Mouse (Mus musculus) stomach, embryonic 15.5 days (tissue): ENCODE data around the gene Cped1. TPM values are rescaled to one million over a fixed set of nuclear protein-coding genes. Genes with fewer than 3 reads are reported as not detected.
"Not testable (repeated sequence)": the region's sequence is repeated elsewhere in the genome, so short reads cannot be mapped to it uniquely, and the experiment has no call there.

ENCODE experiments used
- ATAC-seq: fragments of 200-750 bp; cut with Nextera tagmentation; 2 replicates; pipeline ENCODE4 v1.8.0; 2017; ENCODE audit warnings: low read depth, moderate number of reproducible peaks, moderate TSS enrichment; ENCODE audit not compliant: insufficient read depth, low FRiP score
- H3K27ac ChIP-seq: fragments of 300-500 bp; sonication (generic); 2 replicates; pipeline ENCODE4 v1.5.1; 2015; ENCODE audit warnings: mild to moderate bottlenecking, inconsistent platforms
- H3K27me3 ChIP-seq: fragments of 300-500 bp; sonication (generic); replicated peaks from 2 replicates; pipeline ENCODE4 v1.6.1; 2015; ENCODE audit warnings: inconsistent platforms
- H3K36me3 ChIP-seq: fragments of 300-500 bp; sonication (generic); 2 replicates; pipeline ENCODE4 v1.6.1; 2015; ENCODE audit warnings: inconsistent platforms
- H3K4me1 ChIP-seq: fragments of 300-500 bp; sonication (generic); 2 replicates; pipeline ENCODE4 v1.6.1; 2015; ENCODE audit warnings: inconsistent platforms
- H3K4me2 ChIP-seq: fragments of 300-500 bp; sonication (generic); 2 replicates; pipeline ENCODE4 v1.6.1; 2015; ENCODE audit warnings: mild to moderate bottlenecking, inconsistent platforms
- H3K4me3 ChIP-seq: fragments of 300-500 bp; sonication (generic); replicated peaks from 2 replicates; pipeline ENCODE4 v1.5.1; 2015; ENCODE audit warnings: inconsistent platforms
- H3K9ac ChIP-seq: fragments of 300-500 bp; sonication (generic); 2 replicates; pipeline ENCODE4 v1.6.1; 2015; ENCODE audit warnings: inconsistent platforms
- H3K9me3 ChIP-seq: fragments of 300-500 bp; sonication (generic); 2 replicates; pipeline ENCODE4 v1.6.1; 2016; ENCODE audit warnings: inconsistent platforms
- WGBS: fragments of 180-500 bp; shearing (Covaris S2); methylation state at CpG from one replicate; pipeline ENCODE4 v1.1.7; 2015; 5-methylcytosine and 5-hydroxymethylcytosine counted together
- polyA plus RNA-seq: library from polyadenylated mRNA; unstranded; fragments of >200 nt; fragmentation: Nextera tagmentation; extraction: Ambion mirVana; gene quantifications from 2 replicates; pipeline ENCODE4 v1.2.1, GENCODE M21; 2015

Cped1 gene
- polyA plus RNA-seq, 1 experiment from 2014 or later, result 20.4 TPM

- Histone ChIP-seq H3K4me3 (no peak overlapping the region), H3K4me1 (no peaks in the 10 kb centered on the region), H3K27me3 (no peaks in the 10 kb centered on the region), H3K4me2 (no peak overlapping the region), H3K27ac (no peak overlapping the region), H3K9ac (no peak overlapping the region), H3K9me3 (no peaks in the 10 kb centered on the region), H3K36me3 (no peaks in the 10 kb centered on the region)
- ATAC-seq, result no peak
- WGBS, result 77% methylated on average over 4 of the region's 4 CpGs
These were observed 236.4 kb downstream of the Cped1 start for GRCm38 (mm10) chr6:22222087-22222486.

DNA sequence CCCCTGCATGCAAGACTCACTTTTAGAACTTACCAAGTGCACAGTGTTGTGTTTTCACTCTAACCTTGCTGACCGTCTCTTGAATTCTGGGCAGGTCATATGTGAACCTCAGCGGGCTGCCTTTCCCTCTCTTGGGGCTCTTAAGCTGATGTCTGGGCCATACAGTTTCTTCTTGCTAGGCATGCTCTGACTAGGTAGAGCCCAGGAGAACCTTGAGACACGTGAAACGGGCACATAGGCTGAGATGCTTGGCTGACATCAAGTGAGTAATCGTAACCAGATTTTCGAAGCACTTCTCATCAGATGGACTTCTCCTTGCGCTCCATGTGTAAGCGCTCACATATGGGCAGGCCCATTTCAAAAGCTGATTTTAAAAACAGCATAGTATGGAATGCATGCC, 237.2 kb downstream of the Cped1 start:
- H3K27ac ChIP-seq, result no peak overlapping the region
- H3K4me3 ChIP-seq, result no peak overlapping the region
- H3K9ac ChIP-seq, result no peak overlapping the region
- H3K4me1 ChIP-seq, result no peaks in the 10 kb centered on the region
- no peaks in the 10 kb centered on the region for H3K27me3 ChIP-seq
- no peaks in the 10 kb centered on the region for H3K36me3 ChIP-seq
- no peak for ATAC-seq
- H3K4me2 ChIP-seq, result no peak overlapping the region
- WGBS, result 88% methylated on average over 8 of the region's 8 CpGs
- H3K9me3 ChIP-seq, result no peaks in the 10 kb centered on the region

GRCm38 (mm10) chr6:22224351-22224750, 238.6 kb downstream of the Cped1 start:
- Histone ChIP-seq H3K27me3 (no peaks in the 10 kb centered on the region), H3K4me2 (no peak overlapping the region), H3K36me3 (no peaks in the 10 kb centered on the region), H3K27ac (no peak overlapping the region), H3K9ac (no peak overlapping the region), H3K4me1 (no peaks in the 10 kb centered on the region), H3K9me3 (no peaks in the 10 kb centered on the region), H3K4me3 (no peak overlapping the region)
- WGBS, result 93% methylated on average over 4 of the region's 4 CpGs
- ATAC-seq, result no peak

GRCm38 (mm10) chr6:22231244-22231643, 245.5 kb downstream of the Cped1 start:
- H3K27me3 ChIP-seq, result no peaks in the 10 kb centered on the region
- no peak for ATAC-seq
- H3K36me3 ChIP-seq, result no peaks in the 10 kb centered on the region
- no peak overlapping the region for H3K4me3 ChIP-seq
- no peak overlapping the region for H3K9ac ChIP-seq
- no peaks in the 10 kb centered on the region for H3K9me3 ChIP-seq
- H3K27ac ChIP-seq, result no peak overlapping the region
- no peak overlapping the region for H3K4me2 ChIP-seq
- WGBS, result 86% methylated on average over 3 of the region's 3 CpGs
- H3K4me1 ChIP-seq, result no peaks in the 10 kb centered on the region

DNA sequence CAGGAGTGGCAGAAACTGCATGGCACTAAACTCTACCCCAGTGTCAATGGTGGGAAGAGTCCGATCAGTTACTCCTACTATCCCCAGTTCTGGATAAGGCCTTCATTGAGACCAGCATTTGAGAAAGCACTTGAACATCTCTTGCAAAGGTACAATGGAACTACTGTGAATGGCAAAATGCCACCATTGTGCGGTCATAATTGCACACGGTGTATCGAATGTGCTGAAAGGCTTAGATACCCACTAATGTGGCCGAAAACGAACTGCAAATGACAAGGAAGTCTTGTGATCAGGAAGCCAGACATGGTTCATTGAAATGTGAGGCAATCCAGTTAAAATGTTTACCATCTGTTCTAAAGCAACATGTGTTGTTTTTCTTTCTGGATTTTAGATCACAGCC, 247.8 kb downstream of the Cped1 start:
- no peak overlapping the region for H3K4me2 ChIP-seq
- no peaks in the 10 kb centered on the region for H3K27me3 ChIP-seq
- WGBS, result 82% methylated on average over 6 of the region's 6 CpGs
- no peaks in the 10 kb centered on the region for H3K4me1 ChIP-seq
- no peaks in the 10 kb centered on the region for H3K36me3 ChIP-seq
- H3K4me3 ChIP-seq, result no peak overlapping the region
- no peak overlapping the region for H3K27ac ChIP-seq
- H3K9me3 ChIP-seq, result no peaks in the 10 kb centered on the region
- H3K9ac ChIP-seq, result no peak overlapping the region
- no peak for ATAC-seq

- H3K9me3 ChIP-seq, result no peaks in the 10 kb centered on the region
- no peaks in the 10 kb centered on the region for H3K4me1 ChIP-seq
- no peak for ATAC-seq
- H3K4me3 ChIP-seq, result no peak overlapping the region
- H3K36me3 ChIP-seq, result no peaks in the 10 kb centered on the region
- H3K9ac ChIP-seq, result no peak overlapping the region
- no peaks in the 10 kb centered on the region for H3K27me3 ChIP-seq
- no peak overlapping the region for H3K4me2 ChIP-seq
- 49% methylated on average over 6 of the region's 6 CpGs for WGBS
- no peak overlapping the region for H3K27ac ChIP-seq
These were observed 249.4 kb downstream of the Cped1 start for GRCm38 (mm10) chr6:22235133-22235532.

GRCm38 (mm10) chr6:22243321-22243720, 257.6 kb downstream of the Cped1 start:
- Histone ChIP-seq H3K36me3 (no peaks in the 10 kb centered on the region), H3K27ac (no peak overlapping the region), H3K9ac (no peak overlapping the region), H3K4me1 (no peaks in the 10 kb centered on the region), H3K4me3 (no peak overlapping the region), H3K4me2 (no peak overlapping the region), H3K27me3 (no peaks in the 10 kb centered on the region), H3K9me3 (no peaks in the 10 kb centered on the region)
- 83% methylated on average over 8 of the region's 8 CpGs for WGBS
- ATAC-seq, result no peak

DNA sequence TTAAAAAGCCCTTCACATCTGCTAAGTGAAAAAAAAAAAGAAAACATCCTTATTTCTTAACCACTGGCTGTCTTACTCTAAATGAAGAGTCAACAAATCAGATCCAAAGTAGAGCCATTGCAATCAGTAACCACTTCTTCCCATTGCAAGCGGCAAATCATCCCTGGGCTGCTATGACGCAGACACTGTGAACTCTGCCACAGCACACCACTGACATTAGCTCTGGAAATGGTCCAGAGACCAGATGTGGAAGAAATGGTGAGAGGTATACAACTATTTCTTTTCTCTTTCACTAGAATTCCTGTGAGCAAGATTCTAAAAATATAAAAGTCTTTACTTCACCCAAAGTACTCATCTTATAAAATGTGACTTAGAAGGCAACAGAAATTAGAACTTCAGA, 261.0 kb downstream of the Cped1 start:
- no peaks in the 10 kb centered on the region for H3K27me3 ChIP-seq
- WGBS, result 85% methylated on average over 2 of the region's 2 CpGs
- H3K4me2 ChIP-seq, result no peak overlapping the region
- H3K4me3 ChIP-seq, result no peak overlapping the region
- H3K36me3 ChIP-seq, result no peaks in the 10 kb centered on the region
- no peak overlapping the region for H3K27ac ChIP-seq
- ATAC-seq, result no peak
- H3K9ac ChIP-seq, result no peak overlapping the region
- no peaks in the 10 kb centered on the region for H3K9me3 ChIP-seq
- no peaks in the 10 kb centered on the region for H3K4me1 ChIP-seq

GRCm38 (mm10) chr6:22258784-22259183, 273.1 kb downstream of the Cped1 start:
- Histone ChIP-seq H3K9ac (no peak overlapping the region), H3K27ac (no peak overlapping the region), H3K36me3 (no peaks in the 10 kb centered on the region), H3K9me3 (no peaks in the 10 kb centered on the region), H3K4me2 (no peak overlapping the region), H3K27me3 (no peaks in the 10 kb centered on the region), H3K4me3 (no peak overlapping the region), H3K4me1 (no peaks in the 10 kb centered on the region)
- no peak for ATAC-seq
- 70% methylated on average over 4 of the region's 4 CpGs for WGBS

- H3K36me3 ChIP-seq, result no peaks in the 10 kb centered on the region
- H3K4me3 ChIP-seq, result no peak overlapping the region
- H3K9me3 ChIP-seq, result no peaks in the 10 kb centered on the region
- H3K27ac ChIP-seq, result no peak overlapping the region
- no peak overlapping the region for H3K4me2 ChIP-seq
- ATAC-seq, result no peak
- H3K27me3 ChIP-seq, result no peaks in the 10 kb centered on the region
- no peak overlapping the region for H3K9ac ChIP-seq
- 60% methylated on average over 4 of the region's 4 CpGs for WGBS
- H3K4me1 ChIP-seq, result no peaks in the 10 kb centered on the region
These were observed 276.8 kb downstream of the Cped1 start for GRCm38 (mm10) chr6:22262519-22262918.

GRCm38 (mm10) chr6:22264094-22264493, 278.4 kb downstream of the Cped1 start:
- ATAC-seq, H3K36me3 ChIP-seq, H3K4me1 ChIP-seq, H3K9me3 ChIP-seq, H3K4me2 ChIP-seq, H3K9ac ChIP-seq, H3K27ac ChIP-seq, H3K4me3 ChIP-seq, H3K27me3 ChIP-seq: not testable (repeated sequence)
- 83% methylated on average over 8 of the region's 8 CpGs for WGBS

- no peak for ATAC-seq
- Histone ChIP-seq H3K27me3 (no peaks in the 10 kb centered on the region), H3K4me3 (no peak overlapping the region), H3K27ac (no peak overlapping the region), H3K9me3 (no peaks in the 10 kb centered on the region), H3K9ac (no peak overlapping the region), H3K4me2 (no peak overlapping the region), H3K36me3 (no peaks in the 10 kb centered on the region), H3K4me1 (no peaks in the 10 kb centered on the region)
- WGBS, result 77% methylated on average over 4 of the region's 4 CpGs
These were observed 280.3 kb downstream of the Cped1 start for GRCm38 (mm10) chr6:22266018-22266417.

GRCm38 (mm10) chr6:22267807-22268667, 282.3 kb downstream of the Cped1 start:
- no peak overlapping the region for H3K9ac ChIP-seq
- H3K9me3 ChIP-seq, result no peaks in the 10 kb centered on the region
- 76% methylated on average over 5 of the region's 5 CpGs for WGBS
- no peak overlapping the region for H3K27ac ChIP-seq
- no peak overlapping the region for H3K4me3 ChIP-seq
- H3K36me3 ChIP-seq, result no peaks in the 10 kb centered on the region
- H3K4me2 ChIP-seq, result no peak overlapping the region
- H3K4me1 ChIP-seq, result no peaks in the 10 kb centered on the region
- no peak for ATAC-seq
- H3K27me3 ChIP-seq, result no peaks in the 10 kb centered on the region
